Mouse (Mus musculus) bone marrow, adult 2 months (tissue): Measurements from ENCODE around the gene Selplg.

Experiments
- CTCF ChIP-seq: fragments of 200-500 bp; IDR thresholded peaks from 2 replicates; pipeline ENCODE4 v1.5.1; 2011; ENCODE audit warnings: low read length, control low read depth; ENCODE audit not compliant: control insufficient read depth, insufficient read depth
- POLR2A ChIP-seq: fragments of 200-500 bp; IDR thresholded peaks from 2 replicates; pipeline ENCODE4 v1.6.1; 2011; ENCODE audit warnings: low read depth, mild to moderate bottlenecking, control low read depth, low read length, borderline replicate concordance; ENCODE audit not compliant: control insufficient read depth

GRCm38 (mm10) chr5:113776896-113777226, 55.6 kb downstream of the Selplg start:
- TF ChIP-seq CTCF, result peak; percentile 8; the same call in 1 of the 2 replicates
- TF ChIP-seq POLR2A, result peak; percentile 80
